Mouse (Mus musculus) CH12.LX (cell line): ENCODE data around the gene Tsen2.

ENCODE experiments used
- CHD2 ChIP-seq: IDR thresholded peaks from 2 replicates; pipeline ENCODE4 v1.6.1; 2011; ENCODE audit warnings: low read length, improper control_type of control experiment
- CTCF ChIP-seq, 2 experiments: IDR thresholded peaks in 1 of 2; conservative IDR thresholded peaks in 1 of 2; 2 replicates each; pipeline ENCODE4 v1.5.1; 2011 to 2012; ENCODE audit warnings: low read depth in 2 of 2, low read length in 2 of 2, improper control_type of control experiment in 1 of 2, inconsistent platforms in 1 of 2, mild to moderate bottlenecking in 1 of 2, moderate library complexity in 1 of 2
- ELF1 ChIP-seq: IDR thresholded peaks from 2 replicates; pipeline ENCODE4 v1.6.1; 2014; ENCODE audit warnings: low read depth, mild to moderate bottlenecking, inconsistent platforms, low read length, improper control_type of control experiment
- EP300 ChIP-seq: IDR thresholded peaks from 2 replicates; pipeline ENCODE4 v1.6.1; 2011; ENCODE audit warnings: low read length, improper control_type of control experiment
- ETS1 ChIP-seq: conservative IDR thresholded peaks from 2 replicates; pipeline ENCODE4 v1.6.1; 2012; ENCODE audit warnings: low read depth, mild to moderate bottlenecking, inconsistent platforms, low read length, improper control_type of control experiment, moderate library complexity
- HCFC1 ChIP-seq: IDR thresholded peaks from 2 replicates; pipeline ENCODE4 v1.6.1; 2012; ENCODE audit warnings: low read depth, mild to moderate bottlenecking, inconsistent platforms, low read length, improper control_type of control experiment
- IRF4 ChIP-seq: IDR thresholded peaks from 2 replicates; pipeline ENCODE4 v1.6.1; 2014; ENCODE audit warnings: low read depth, mild to moderate bottlenecking, inconsistent platforms, low read length, improper control_type of control experiment
- NRF1 ChIP-seq: IDR thresholded peaks from 2 replicates; pipeline ENCODE4 v1.6.1; 2014; ENCODE audit warnings: low read depth, mild to moderate bottlenecking, inconsistent platforms, low read length, improper control_type of control experiment, moderate library complexity
- POLR2A ChIP-seq: IDR thresholded peaks from 2 replicates; pipeline ENCODE4 v1.6.1; 2011; ENCODE audit warnings: low read depth, mild to moderate bottlenecking, improper control_type of control experiment, low read length
- UBTF ChIP-seq: IDR thresholded peaks from 2 replicates; pipeline ENCODE4 v1.6.1; 2012; ENCODE audit warnings: low read depth, mild to moderate bottlenecking, inconsistent platforms, low read length, improper control_type of control experiment, moderate library complexity
- ZC3H11A ChIP-seq: IDR thresholded peaks from 2 replicates; pipeline ENCODE4 v1.6.1; 2012; ENCODE audit warnings: low read depth, mild to moderate bottlenecking, inconsistent platforms, low read length, improper control_type of control experiment
- ZKSCAN1 ChIP-seq: IDR thresholded peaks from 2 replicates; pipeline ENCODE4 v1.6.1; 2012; ENCODE audit warnings: low read depth, inconsistent platforms, low read length, improper control_type of control experiment, borderline replicate concordance

GRCm38 (mm10) chr6:115595667-115596066 lies 51.2 kb downstream of the Tsen2 start:
- TF ChIP-seq IRF4 = no peak
- no peak for TF ChIP-seq ETS1
- no peak for TF ChIP-seq CTCF (conservative IDR thresholded peaks at IDR 0.05 in 1 of 2, IDR thresholded peaks at IDR 0.05 in 1 of 2; ENCODE audit: low read depth in 2 of 2, low read length in 2 of 2)
- TF ChIP-seq ZKSCAN1 = no peak
- no peak for TF ChIP-seq ZC3H11A
- TF ChIP-seq HCFC1 = no peak
- TF ChIP-seq CHD2 = no peak
- no peak for TF ChIP-seq EP300
- TF ChIP-seq ELF1 = no peak
- TF ChIP-seq POLR2A = no peak
- no peak for TF ChIP-seq UBTF
- no peak for TF ChIP-seq NRF1
